Mouse (Mus musculus) hindbrain, embryonic 13.5 days (tissue): ENCODE measurements around the gene Capn9. TPM values are rescaled to one million over a fixed set of nuclear protein-coding genes. Genes with fewer than 3 reads are reported as not detected.

Source experiments
- polyA plus RNA-seq: library from polyadenylated mRNA; unstranded; fragments of >200 nt; fragmentation: Nextera tagmentation; extraction: Ambion mirVana; gene quantifications from 2 replicates; pipeline ENCODE4 v1.2.1, GENCODE M21; 2015

The Capn9 gene
- polyA plus RNA-seq, 1 experiment from 2014 or later = 0.06 TPM

Other genes starting within 250 kb of the Capn9 start
- 10.3 and 11.0 TPM in 2 replicates for gene Pgbd5, start 136.5 kb upstream of the Capn9 start, polyA plus RNA-seq
- gene Cog2, start 55.3 kb upstream of the Capn9 start, polyA plus RNA-seq = 35.2 and 35.8 TPM in 2 replicates
- 0.17 and 0.26 TPM in 2 replicates for gene Agt, start 6.4 kb upstream of the Capn9 start, polyA plus RNA-seq
- 18.4 and 19.1 TPM in 2 replicates for gene 2310022B05Rik, start 87.3 kb downstream of the Capn9 start, polyA plus RNA-seq
- gene Ttc13, start 145.9 kb downstream of the Capn9 start, polyA plus RNA-seq = 58.6 and 61.6 TPM in 2 replicates
- 32.8 and 33.3 TPM in 2 replicates for gene Arv1, start 146.0 kb downstream of the Capn9 start, polyA plus RNA-seq
- 3.1 and 3.2 TPM in 2 replicates for gene Fam89a, start 175.7 kb downstream of the Capn9 start, polyA plus RNA-seq
- 20.5 and 20.6 TPM in 2 replicates for gene Trim67, start 217.0 kb downstream of the Capn9 start, polyA plus RNA-seq